Mouse (Mus musculus) neutrophil, adult 5-6 weeks (primary cell): Measurements from ENCODE around the gene Cela3b. TPM values are rescaled to one million over a fixed set of nuclear protein-coding genes. Genes with fewer than 3 reads are reported as not detected.
A peak's percentile ranks its signal among the peaks of the same experiment; 100 is the strongest.

Experiments
- ATAC-seq: fragments of 151-379, 151-347 bp; 2 replicates; pipeline ENCODE4 v1.8.0; 2017; ENCODE audit warnings: mild to moderate bottlenecking, moderate TSS enrichment; ENCODE audit not compliant: insufficient number of reproducible peaks, poor library complexity, low FRiP score, severe bottlenecking; ENCODE audit errors: extremely low read depth
- total RNA-seq: library from RNA; stranded (forward); fragments of 200-1000 nt; gene quantifications from 2 replicates; pipeline ENCODE4 v1.2.3, GENCODE M21; 2017

The Cela3b gene
- total RNA-seq = not detected in 2 replicates

DNA sequence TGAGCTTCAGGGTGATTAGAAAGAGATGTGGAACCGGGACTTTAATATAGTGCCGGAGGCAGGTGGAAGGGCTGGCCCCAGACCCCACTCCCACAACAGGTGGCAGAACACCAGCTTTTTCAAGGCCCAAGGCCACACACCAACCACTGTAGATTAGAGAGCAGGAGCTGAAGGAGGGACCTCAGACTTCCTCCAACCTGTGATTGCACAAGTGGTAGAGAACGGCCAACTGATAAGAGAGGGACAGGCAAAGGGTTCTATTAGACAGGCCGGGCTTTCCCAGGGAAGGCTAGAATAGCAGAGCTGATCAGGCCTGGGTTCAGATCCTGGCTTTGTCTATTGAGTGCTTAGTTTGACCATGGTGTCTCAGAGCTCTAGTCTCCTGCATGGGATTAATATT lies at the start of gene Cela3b:
TSS of gene Cela3b (minus strand) at position 39 of the 400 bp plus-strand sequence.
- no peak for ATAC-seq

DNA sequence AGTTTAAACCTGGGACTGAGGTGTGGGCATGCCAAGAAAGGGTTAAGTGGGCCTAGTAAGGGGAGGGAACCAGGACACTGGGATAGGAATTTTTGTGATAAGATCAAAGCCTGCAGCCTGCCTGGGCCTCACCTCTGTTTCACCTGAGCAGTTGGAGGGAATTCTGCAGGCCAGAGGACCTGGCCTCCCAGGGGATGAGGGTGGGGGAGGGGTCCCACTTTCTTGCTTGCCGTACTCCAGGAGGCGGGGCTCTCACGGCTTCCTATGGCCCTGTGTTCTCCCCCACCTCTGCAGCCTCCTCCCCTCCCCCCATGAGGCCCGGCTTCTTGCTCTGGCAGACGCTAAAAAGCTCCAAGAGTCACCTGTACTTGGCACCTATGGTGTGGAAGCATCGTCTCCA lies 49.4 kb upstream of the Cela3b start:
- no peak for ATAC-seq

DNA sequence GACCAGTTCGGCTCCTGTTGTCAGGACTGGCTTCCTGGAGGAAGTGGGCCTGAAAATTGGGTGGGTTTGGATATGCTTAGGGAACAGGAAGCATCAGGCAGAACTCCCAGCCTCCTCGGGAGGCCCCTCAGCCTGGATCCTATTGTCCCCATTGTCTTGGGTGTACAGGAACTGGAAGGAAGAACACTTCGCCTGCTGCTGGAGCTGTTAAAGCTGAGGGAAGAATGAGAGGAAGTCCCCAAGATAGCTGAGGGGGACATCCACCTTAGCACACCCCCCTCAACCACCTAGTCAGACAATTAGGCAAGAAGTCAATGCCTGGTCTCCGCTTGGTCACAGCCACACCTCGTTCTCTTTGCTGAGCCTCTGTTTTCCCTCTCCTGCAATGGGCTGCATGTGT lies 48.0 kb upstream of the Cela3b start:
- no peak for ATAC-seq

DNA sequence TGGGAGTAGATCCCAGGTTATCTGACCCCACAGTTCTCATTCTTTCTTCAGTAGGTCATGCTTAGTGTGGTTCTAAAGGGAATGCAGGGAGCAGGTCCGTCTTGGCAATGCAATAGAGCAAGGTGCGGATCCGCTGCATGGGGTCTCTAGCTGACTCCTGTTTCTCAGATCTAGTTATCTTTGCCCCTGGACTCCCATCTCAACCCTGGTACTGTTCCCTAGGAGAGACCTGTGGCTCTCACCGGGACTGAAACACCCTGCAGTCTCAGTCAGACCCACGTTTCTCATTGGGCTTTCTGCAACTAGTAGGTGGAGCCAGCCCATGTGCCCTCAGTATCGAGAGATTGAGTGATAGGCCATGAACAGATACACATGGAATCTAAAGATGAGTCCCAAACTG lies 47.3 kb upstream of the Cela3b start:
- ATAC-seq = no peak

DNA sequence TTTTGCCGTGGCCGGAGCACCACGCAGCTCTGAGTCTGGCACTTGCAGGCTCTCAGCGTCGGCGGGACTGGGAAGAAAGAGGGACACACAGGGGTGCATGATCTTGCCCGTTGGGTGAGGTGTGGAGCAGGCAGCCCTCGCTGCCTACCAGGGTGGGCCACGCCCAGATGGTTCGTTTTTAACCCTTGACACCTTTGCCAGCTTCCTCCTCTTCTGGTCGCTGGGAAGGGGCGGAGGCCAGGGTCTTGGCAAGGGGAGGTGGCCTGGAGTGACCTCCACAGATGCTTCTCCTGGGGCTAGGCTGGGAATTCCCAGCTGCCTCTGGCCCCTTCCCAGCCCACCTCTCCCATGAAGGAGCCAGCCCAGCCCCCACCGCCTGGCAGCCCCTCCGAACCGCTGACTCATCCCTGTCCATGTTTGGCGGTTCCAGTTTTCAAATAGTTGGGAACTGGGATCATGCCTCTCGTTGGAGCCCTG lies 46.5 kb upstream of the Cela3b start:
- ATAC-seq = no peak

DNA sequence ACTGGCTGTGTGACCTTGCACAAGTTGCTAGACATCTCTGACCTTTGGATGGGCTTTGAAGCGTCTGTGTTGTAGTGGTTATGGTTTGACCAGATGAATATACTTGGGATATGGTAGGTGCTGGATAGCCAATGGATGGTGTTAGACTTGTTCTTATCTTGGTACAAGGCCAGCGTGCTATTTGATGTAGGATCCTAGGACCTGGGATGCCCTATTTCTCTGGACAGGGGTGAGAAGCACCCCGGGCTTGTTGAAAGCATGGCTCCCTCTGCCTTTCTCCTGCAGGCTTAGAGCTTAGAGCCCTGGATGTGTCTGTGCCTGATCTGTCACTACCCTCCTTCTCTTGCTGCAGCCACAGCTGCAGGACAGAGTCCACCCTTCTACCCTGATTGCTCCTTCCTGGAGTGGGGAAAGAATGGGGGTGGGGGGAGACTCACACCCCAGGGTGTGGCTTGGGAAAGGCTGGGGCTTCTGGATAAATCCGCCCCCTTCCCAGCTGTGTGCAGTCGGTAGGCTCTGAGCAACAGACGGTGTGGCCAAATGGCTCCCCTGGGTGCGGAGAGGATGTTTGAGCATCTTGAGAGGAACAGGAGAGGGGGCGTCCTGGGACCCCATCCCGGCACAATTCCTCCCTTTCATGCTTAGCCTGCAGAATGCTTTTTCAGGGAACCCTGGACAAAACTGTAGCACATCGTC lies 45.9 kb upstream of the Cela3b start:
- ATAC-seq = no peak

DNA sequence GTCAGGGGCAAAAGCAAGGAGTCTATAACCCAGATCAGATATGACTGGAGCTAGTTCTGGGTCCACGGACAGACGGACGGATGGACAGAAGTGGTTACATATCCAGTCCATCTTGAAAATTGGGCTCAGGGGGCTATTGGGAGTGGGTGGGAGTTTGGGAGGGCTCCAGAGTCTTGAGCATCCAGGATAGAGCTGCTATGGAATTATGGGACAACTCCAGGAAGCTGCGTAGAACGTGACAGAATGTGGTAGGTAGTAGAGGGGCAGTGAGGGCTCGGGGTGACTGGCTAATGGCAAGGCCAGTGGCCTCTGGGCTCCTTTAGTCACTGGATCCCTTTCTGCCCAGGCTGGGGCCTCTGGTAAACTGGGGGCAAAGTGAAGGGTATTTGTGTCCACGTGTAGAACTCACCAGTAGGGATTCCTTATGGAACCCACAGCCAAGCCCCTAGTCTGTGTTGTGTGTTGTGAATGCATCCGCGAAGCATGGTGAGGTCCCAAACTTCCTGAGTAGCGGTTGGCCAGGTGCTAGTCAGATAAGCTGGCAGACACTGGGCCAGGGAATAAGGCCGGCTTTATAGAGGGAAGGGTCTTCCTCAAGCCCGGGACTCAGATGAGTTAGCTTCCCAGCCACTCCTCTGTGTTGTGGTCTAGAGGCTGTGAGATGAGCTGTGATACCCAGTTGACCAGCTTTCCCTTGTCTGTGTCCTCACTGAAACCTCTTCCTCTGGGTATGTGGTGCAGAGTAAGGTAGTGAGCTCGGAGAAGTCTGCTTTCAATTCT lies 45.1 kb upstream of the Cela3b start:
- no peak for ATAC-seq

DNA sequence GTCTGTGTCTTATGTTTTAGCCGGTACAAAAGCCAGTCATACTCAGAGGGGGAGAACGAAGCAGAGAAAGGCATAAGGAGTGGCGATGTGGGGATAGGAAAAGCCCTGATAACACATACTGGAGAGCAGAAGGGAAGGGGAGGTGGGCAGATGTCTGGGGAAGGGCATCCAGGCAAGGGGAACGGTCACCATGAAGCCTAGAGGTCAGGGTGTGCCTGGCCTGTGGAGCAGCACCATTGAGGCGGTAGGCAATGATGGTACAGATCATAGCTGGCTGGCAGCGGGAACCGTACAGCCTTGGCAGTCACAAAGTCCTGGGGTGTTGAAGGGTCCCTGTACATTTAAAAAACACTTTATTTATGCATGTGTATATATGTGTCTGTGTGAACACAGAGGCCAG lies 44.4 kb upstream of the Cela3b start:
- ATAC-seq = no peak

DNA sequence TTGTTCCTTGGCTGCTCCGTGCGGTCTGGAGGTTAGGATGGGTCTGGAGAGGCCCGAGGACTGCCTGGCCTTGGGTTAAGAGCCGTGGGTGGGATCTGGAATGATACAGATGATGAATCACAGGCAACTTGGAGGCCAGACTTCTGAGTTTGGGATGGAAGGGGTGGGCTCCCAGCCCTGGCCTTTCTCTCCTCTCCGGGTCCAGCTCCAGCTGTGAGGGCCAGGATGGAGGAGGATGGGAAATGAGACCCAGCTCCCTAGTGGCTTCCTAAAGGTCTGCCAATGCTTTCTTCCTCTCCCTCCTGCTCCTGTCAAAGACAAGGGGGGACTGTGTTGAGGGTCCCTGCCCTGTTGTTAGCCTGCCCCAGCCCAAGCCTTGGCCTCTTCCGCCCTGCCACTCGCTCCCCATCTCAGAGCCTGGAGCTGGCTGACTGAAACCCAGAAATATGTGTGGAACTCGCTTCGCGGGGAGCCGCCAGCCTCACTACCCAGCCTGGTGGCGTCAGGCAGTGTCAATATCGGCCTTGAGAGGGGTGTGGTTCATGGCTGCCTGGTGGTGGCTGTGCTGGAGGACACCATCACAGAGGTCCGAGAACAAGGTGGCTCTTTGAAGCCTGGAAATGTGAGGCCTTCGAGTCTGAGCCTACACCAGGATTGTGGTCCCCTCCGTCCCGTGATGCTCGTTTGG lies 43.5 kb upstream of the Cela3b start:
- ATAC-seq = no peak

DNA sequence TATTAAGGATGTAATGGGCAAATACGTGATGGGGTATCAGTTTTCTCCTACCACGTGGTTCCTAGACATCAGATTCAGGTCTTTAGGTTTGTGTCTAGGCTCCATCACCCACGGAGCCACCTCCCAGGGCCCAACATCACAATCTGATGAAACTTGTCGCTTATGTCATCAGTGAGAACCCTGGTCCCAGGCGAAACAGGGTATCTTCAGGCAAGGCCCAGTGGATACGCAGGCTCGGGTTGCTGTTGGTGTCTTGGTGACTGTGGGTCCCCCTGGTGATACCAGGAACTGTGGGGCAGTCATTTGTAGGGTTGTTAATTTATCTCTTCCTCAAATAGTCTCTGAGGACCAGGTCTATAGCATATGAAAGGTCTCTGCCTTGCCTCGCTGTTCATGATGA lies 42.9 kb upstream of the Cela3b start:
- no peak for ATAC-seq

DNA sequence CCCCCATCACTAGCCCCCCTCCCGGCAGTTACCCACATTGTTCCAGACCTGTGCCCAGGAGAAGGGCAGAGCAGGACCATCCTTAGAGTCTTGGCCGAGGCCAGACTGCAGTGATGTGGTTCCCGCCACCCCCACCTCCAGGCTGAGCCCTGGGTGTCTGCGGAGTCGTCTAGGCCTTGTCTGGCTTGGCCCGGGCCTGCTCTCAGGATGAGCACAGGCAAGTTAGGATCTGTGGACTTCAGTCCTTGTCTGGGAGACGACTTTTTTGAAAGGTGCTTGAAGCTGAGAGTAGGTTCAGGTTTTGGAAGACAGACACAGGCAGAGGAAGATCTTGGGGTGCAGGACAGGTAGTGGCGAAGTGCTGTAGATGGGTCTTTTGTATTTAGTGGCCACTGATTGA lies 41.0 kb upstream of the Cela3b start:
- no peak for ATAC-seq

DNA sequence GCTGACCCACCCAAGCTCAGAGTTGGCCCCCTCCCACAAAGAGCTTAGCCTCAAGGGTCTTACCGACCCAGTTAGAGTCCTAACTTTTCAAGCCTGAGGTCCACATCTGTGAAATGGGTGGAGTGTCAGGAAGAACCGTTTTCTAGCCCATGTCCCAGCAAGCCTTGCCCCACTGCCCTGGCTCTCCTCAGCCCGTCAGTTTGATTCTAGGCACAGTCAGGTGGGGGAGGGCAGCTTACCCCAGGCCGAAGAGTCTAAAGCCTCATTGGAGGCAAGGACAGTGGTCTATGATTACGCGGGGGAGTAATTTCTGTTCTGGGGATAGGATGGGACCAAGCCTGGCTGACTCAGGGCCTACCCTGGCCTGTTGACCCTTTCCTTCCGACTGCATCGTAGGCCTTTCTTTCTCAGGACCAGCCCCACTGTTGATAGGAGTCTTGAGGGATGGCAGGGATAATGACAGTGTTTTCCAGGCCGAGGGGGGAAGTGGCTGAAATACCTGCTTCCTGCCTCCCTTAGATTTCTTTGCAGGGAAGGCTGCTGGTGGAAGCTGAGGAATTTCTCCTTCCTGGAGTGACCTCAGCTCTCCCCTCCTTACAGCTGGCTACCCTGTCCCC lies 40.5 kb upstream of the Cela3b start:
- no peak for ATAC-seq

DNA sequence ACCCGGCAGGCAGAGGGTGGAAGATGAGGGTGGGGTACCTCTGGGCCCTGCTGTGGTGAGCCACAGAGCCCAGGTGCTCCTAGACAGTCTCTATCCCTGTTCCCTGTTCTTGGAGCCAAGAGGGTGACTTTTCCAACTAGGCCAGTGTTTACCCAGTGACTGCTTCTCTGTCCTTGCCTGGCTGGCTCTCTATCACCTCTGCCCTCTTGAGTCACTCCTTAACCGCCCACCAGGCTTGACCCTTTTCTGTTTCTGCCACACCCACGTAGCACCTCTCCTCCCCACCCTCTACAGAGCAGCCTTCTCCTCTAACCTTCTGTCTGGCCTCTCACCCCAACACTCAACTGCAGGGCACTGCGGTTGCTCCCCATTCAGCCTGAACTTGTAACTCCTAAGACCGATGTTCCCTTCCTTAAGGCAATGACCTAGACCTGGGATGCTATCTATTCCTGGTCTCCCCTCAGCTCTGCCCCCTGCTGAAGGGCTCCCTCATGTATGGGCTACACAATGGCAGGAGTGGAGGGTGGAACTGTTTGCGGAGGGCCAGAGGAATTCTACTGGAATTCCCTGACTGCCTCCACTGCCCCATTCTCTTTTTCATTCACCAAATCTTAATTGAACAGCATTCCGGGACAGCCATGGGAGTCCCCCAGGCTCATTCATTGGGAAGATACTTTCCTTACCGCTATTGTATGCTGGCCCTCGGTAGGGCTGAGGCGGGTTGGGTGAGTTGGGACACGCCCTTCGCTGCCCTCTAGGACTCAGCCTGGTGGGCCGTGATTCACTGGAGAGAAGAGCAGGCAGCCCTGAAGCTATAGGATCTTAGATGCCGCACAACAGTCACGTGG lies 39.7 kb upstream of the Cela3b start:
- ATAC-seq = no peak

DNA sequence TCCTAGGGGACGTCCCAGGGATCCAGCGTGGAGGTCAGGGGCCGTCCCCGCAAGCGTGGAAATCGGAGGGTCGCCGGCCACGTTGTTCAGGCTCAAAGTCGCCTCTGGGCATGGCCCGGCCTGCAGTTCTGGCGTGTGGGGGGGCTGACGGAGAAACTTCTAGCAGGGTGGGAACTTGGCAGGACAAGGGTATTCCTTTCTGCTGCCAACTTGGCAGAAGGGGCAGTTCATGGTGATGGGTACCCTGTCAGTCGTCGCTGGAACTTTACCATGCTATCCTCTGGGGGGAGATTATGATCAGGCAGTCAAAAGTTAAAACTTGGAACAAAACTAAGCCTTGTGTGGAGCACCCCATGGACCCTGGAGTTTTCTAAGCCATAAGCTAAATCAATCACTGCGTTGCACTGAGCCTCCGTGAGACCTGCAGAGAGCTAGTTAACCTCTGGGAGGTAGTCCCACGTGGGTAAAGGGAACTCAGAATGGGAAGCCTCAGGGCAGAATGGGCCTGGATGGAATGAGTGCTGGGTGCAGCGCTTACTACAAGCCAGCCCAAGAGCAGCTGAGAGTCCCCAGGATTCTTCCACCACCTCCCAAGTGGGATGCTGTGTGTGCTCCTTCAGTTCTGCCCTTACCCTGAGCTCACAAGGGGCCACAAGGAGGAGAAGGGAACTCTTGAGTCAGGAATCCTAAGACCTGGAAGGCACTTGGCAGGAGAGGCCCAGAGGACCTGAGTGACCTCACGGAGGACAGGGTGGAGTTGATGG lies 38.9 kb upstream of the Cela3b start:
- ATAC-seq = no peak

DNA sequence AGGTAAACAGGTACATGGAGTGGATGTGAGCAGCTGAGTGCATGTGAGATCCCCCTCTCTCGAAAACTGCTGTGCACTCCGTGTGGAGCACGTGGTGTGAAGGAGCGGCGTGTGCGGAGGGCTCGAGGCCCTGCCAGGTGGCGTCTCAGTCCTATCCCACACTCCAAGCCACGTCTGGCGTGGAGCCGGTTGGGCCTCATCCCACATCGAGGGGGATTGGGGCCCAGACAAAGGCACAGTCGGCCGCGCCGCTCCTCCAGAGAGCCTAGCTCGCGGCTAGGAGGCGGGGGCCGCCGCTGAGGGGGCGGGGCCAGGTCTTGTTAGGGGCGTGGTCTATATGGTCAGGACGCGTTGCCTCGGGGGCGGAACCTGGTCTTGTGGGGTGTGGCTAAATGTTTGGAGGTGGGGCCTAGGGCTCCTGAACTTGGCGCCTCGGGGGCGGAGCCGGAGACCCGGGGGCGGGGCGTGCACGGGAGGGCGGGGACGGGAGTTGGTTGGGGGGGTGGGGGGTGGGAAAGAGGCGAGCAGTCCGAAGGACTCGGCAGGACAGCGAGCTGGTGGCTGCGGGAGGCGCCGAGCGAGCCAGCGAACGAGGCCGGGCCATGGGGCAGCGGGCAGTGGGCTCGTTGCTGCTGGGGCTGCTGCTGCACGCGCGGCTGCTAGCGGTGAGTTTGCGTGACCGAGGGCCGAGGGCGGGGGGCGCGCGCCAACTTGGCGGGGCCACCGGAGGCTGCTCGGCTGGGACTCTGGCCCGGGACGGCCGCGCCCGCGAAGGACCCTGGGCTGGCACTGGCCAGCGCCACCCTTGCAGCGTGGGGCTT lies 38.1 kb upstream of the Cela3b start, which contains the start of gene Hspg2:
TSS of gene Hspg2 (plus strand) at position 510 of the 821 bp plus-strand sequence.
- ATAC-seq = peak; percentile 55

DNA sequence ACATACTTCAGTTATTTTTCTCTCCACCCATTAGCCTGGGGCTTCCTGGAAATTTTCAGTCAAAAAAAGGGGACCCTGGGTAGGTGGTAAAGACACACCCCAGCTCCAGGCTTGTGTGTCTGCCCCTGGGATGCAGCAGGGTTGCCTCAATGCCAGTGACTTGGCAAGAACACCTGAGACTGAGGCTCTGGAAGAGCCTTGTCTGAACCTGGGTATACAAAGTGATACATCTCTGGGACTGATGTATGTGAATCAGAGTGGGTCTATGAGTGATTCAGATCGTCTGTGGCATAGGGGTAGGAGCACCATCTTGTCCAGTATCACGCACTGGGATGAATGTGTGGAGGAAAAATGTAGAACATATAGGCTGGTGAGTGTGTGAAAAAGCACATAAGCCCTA lies 37.2 kb upstream of the Cela3b start:
- no peak for ATAC-seq

DNA sequence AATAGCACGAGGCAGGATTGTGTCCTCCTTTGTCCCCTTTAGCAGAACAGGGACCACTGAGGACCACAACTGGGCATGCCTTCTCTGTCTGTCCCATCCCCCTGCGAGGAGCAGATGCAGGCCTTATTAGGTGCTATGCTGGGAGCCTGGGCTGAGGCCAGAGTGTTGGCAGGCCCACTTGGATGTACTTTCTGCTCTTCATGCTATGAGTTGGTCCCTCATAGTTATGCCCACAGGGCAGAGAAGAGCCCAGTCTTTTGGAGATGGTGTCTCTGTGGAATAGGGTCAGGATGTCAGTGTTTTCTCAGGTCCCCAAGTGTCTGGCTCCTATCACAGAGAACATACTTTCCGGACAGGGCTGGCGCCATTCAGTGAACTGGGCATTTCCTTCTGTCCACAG lies 36.7 kb upstream of the Cela3b start:
- ATAC-seq = no peak
